Mouse (Mus musculus): ENCODE data around the gene Tmem150b. TPM values are rescaled to one million over a fixed set of nuclear protein-coding genes. Genes with fewer than 3 reads are reported as not detected.

Gene Tmem150b
- total and polyA plus RNA-seq, 3 experiments = 0.31 to 1.4 TPM; not detected in 1

DNA sequence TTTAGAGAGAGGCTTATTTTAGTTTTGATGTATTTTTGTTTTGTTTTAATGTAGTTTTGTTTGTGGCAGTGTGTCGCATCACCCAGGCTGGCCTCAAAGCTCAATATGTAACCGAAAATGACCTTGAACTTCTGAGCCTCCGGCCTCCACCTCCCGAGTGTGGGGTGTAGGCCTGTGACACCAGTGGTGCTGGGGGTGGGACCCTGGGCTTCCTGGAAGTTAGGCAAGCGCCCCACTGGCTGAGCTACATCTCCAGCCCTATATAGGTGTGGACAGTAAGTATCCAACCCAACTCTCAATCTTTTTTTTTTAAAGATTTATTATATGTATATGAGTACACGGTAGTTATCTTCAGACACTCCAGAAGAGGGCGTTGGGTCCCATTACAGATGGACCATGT, 21.9 kb downstream of the Tmem150b start:
- Histone ChIP-seq H3K9ac (ENCODE audit: control insufficient read depth, low read depth, low read length, poor library complexity, severe bottlenecking) (no peak overlapping the region), H3K36me3 (ENCODE audit: control insufficient read depth in 1 of 2, insufficient read depth in 2 of 2, low read length in 2 of 2) (no peaks in the 10 kb centered on the region), H3K9me3 (replicated peaks; ENCODE audit: insufficient read depth, low read length) (no peaks in the 10 kb centered on the region), H3K4me1 (ENCODE audit: control insufficient read depth in 1 of 2, insufficient read depth in 2 of 2, low read length in 2 of 2) (no peaks in the 10 kb centered on the region), H3K4me3 (ENCODE audit: control insufficient read depth in 1 of 2, insufficient read depth in 1 of 2, low read depth in 2 of 2, low read length in 2 of 2) (no peak overlapping the region), H3K27ac (ENCODE audit: control insufficient read depth, low read depth, low read length) (no peak overlapping the region), H3K79me2 (ENCODE audit: control insufficient read depth, insufficient read depth, low read length, poor library complexity) (no peaks in the 10 kb centered on the region), H3K27me3 (ENCODE audit: control insufficient read depth in 1 of 2, insufficient read depth in 2 of 2, low read length in 2 of 2) (peaks cover 3 to 11% of the 10 kb centered on the region in 2 experiments)
- TF ChIP-seq SMC3 (IDR thresholded peaks at IDR 0.05; ENCODE audit: low read depth, low read length) (peak; percentile 16; the same call in 1 of the 2 replicates), MAZ (IDR thresholded peaks at IDR 0.05; ENCODE audit: low read depth, low read length) (no peak)
- DNase-seq (ENCODE audit: low read depth, low spot score) = no peak

GRCm38 (mm10) chr7:4702334-4702733, 22.7 kb downstream of the Tmem150b start:
- no peak overlapping the region for H3K4me3 ChIP-seq (ENCODE audit: control insufficient read depth in 1 of 2, insufficient read depth in 1 of 2, low read depth in 2 of 2, low read length in 2 of 2)
- H3K36me3 ChIP-seq (ENCODE audit: control insufficient read depth in 1 of 2, insufficient read depth in 2 of 2, low read length in 2 of 2) = no peaks in the 10 kb centered on the region
- H3K9me3 ChIP-seq (replicated peaks; ENCODE audit: insufficient read depth, low read length) = no peaks in the 10 kb centered on the region
- no peak overlapping the region for H3K27ac ChIP-seq (ENCODE audit: control insufficient read depth, low read depth, low read length)
- H3K27me3 ChIP-seq (ENCODE audit: control insufficient read depth in 1 of 2, insufficient read depth in 2 of 2, low read length in 2 of 2) = peaks cover 4 to 12% of the 10 kb centered on the region in 2 experiments
- H3K9ac ChIP-seq (ENCODE audit: control insufficient read depth, low read depth, low read length, poor library complexity, severe bottlenecking) = no peak overlapping the region
- no peaks in the 10 kb centered on the region for H3K4me1 ChIP-seq (ENCODE audit: control insufficient read depth in 1 of 2, insufficient read depth in 2 of 2, low read length in 2 of 2)
- no peak for DNase-seq (ENCODE audit: low read depth, low spot score)
- TF ChIP-seq ETS1 (IDR thresholded peaks at IDR 0.05; ENCODE audit: low read depth, low read length) (no peak), MAFK (IDR thresholded peaks at IDR 0.05; ENCODE audit: borderline replicate concordance, low read depth, low read length) (no peak), ELF1 (IDR thresholded peaks at IDR 0.05; ENCODE audit: low read depth, low read length) (no peak), NRF1 (IDR thresholded peaks at IDR 0.05; ENCODE audit: insufficient read depth, low read depth, low read length, poor library complexity, severe bottlenecking) (no peak), NELFE (IDR thresholded peaks at IDR 0.05; ENCODE audit: low read depth, low read length) (no peak), MYC (IDR thresholded peaks at IDR 0.05; ENCODE audit: low read depth, low read length) (no peak), POLR2A (IDR thresholded peaks at IDR 0.05; ENCODE audit: control insufficient read depth in 1 of 2, insufficient read depth in 1 of 2, low read depth in 1 of 2, low read length in 2 of 2, poor library complexity in 1 of 2) (no peak), GATA1 (IDR thresholded peaks at IDR 0.05; ENCODE audit: low read depth, low read length) (no peak), JUND (IDR thresholded peaks at IDR 0.05; ENCODE audit: low read depth, low read length) (no peak)
- H3K79me2 ChIP-seq (ENCODE audit: control insufficient read depth, insufficient read depth, low read length, poor library complexity) = no peaks in the 10 kb centered on the region

DNA sequence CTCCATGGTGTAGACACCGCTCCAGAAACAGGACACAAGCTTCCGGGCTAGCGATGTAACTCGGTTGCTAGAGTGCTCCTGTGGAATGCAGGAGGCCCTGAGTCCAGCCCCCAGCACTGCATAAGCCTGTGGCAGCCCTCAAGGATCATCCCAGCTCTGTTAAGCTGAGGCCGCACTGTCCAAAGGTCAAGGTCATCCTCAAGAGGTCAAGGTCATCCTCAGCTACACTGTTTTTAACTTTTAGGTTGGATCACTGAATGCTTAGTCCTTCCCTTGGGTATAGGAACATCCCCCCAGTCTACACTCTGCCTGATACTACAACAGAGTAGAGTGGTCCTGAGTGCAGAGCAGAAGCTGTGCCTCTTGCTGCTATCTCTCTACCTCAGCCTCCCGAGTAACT, 32.0 kb downstream of the Tmem150b start:
- Histone ChIP-seq H3K9ac (ENCODE audit: control insufficient read depth, low read depth, low read length, poor library complexity, severe bottlenecking) (no peak overlapping the region), H3K9me3 (replicated peaks; ENCODE audit: insufficient read depth, low read length) (no peaks in the 10 kb centered on the region), H3K27me3 (ENCODE audit: control insufficient read depth in 1 of 2, insufficient read depth in 2 of 2, low read length in 2 of 2) (no peaks in the 10 kb centered on the region; a peak in 1 of 4 replicates), H3K4me1 (ENCODE audit: control insufficient read depth in 1 of 2, insufficient read depth in 2 of 2, low read length in 2 of 2) (no peaks in the 10 kb centered on the region), H3K36me3 (ENCODE audit: control insufficient read depth in 1 of 2, insufficient read depth in 2 of 2, low read length in 2 of 2) (no peaks in the 10 kb centered on the region), H3K27ac (ENCODE audit: control insufficient read depth, low read depth, low read length) (no peak overlapping the region), H3K79me2 (ENCODE audit: control insufficient read depth, insufficient read depth, low read length, poor library complexity) (no peaks in the 10 kb centered on the region), H3K4me3 (ENCODE audit: control insufficient read depth in 1 of 2, insufficient read depth in 1 of 2, low read depth in 2 of 2, low read length in 2 of 2) (no peak overlapping the region)
- TF ChIP-seq GABPA (IDR thresholded peaks at IDR 0.05; ENCODE audit: low read depth, low read length) (no peak), MAX (IDR thresholded peaks at IDR 0.05; ENCODE audit: low read length) (no peak), CHD2 (IDR thresholded peaks at IDR 0.05; ENCODE audit: low read length) (no peak), USF1 (IDR thresholded peaks at IDR 0.05; ENCODE audit: low read depth, low read length) (no peak), POLR2AphosphoS5 (IDR thresholded peaks at IDR 0.05; ENCODE audit: borderline replicate concordance, low read depth, low read length) (no peak), ETS1 (IDR thresholded peaks at IDR 0.05; ENCODE audit: low read depth, low read length) (no peak), GATA1 (IDR thresholded peaks at IDR 0.05; ENCODE audit: low read depth, low read length) (no peak), MAZ (IDR thresholded peaks at IDR 0.05; ENCODE audit: low read depth, low read length) (no peak), UBTF (IDR thresholded peaks at IDR 0.05; ENCODE audit: borderline replicate concordance, insufficient read depth, low read depth, low read length) (no peak), CHD1 (IDR thresholded peaks at IDR 0.05; ENCODE audit: low read depth, low read length) (no peak), KAT2A (conservative IDR thresholded peaks at IDR 0.05; ENCODE audit: low read depth, low read length) (no peak), USF2 (IDR thresholded peaks at IDR 0.05; ENCODE audit: borderline replicate concordance in 1 of 2, insufficient read depth in 1 of 2, low read depth in 1 of 2, low read length in 2 of 2) (no peak), MXI1 (IDR thresholded peaks at IDR 0.05; ENCODE audit: low read depth, low read length) (no peak), TAL1 (IDR thresholded peaks at IDR 0.05; ENCODE audit: low read length) (no peak), JUND (IDR thresholded peaks at IDR 0.05; ENCODE audit: low read depth, low read length) (no peak)
- no peak for DNase-seq (ENCODE audit: low read depth, low spot score)

All from MEL (cell line).